Mouse (Mus musculus) left cerebral cortex, postnatal 4 days (tissue): Measurements from ENCODE around the gene Sec14l4. TPM values are rescaled to one million over a fixed set of nuclear protein-coding genes. Genes with fewer than 3 reads are reported as not detected.

Experiments used
- DNase-seq: peaks from one replicate; pipeline ENCODE4 v3.0.0-alpha.2; 2022
- intact Hi-C: fragments of 180-260 bp; cut with DNase I; formaldehyde crosslinking; loops from one replicate; pipeline ENCODE4 v1.15.1; 2025
- total RNA-seq, 2 experiments: library from RNA; stranded (reverse); gene quantifications; 2 replicates each; pipeline ENCODE4 v1.2.3; 2021

The Sec14l4 gene
- total RNA-seq, 2 experiments from 2014 or later = not detected

DNA sequence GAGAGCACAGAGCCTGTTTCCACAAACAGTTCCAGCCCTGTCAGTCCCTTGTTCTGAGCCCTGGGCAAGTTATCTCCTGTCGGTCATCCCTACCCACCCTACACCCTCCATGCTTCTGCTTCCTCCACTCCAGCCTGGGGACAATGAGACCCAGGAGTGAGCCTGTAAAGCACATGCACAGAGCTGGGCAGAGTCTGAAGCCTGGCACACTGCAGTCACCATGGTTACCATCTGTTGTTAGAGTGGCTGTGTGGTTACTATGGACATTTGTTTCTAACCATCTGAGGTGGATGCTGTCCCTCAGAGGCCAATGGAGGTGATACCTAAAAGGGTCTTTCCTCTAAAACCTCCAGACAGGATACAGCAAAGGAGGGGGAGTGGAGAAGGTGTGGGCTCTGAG is 38.4 kb downstream of the Sec14l4 start:
- DNase-seq = no peak
- intact Hi-C loops = no loop called here

DNA sequence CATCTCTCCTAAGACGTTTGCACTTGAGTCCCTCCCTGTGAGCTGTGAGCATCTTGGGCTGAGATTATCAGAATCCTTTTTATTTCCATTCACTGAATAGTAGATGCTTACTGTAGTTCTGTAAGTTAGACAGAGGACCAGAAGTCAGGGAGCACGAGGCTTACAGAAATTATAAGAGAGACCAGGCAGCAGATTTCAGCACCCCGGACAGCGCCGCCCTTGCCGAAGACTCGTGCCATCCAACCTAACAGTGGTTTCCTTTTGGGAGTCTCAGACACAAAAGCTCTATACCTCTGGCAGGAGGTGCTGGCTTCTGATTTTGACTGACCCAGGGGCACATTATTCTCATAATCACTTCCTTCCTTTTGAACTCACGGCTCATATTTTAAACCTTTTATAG is 45.4 kb downstream of the Sec14l4 start:
- no peak for DNase-seq
- intact Hi-C loops = no loop called here

DNA sequence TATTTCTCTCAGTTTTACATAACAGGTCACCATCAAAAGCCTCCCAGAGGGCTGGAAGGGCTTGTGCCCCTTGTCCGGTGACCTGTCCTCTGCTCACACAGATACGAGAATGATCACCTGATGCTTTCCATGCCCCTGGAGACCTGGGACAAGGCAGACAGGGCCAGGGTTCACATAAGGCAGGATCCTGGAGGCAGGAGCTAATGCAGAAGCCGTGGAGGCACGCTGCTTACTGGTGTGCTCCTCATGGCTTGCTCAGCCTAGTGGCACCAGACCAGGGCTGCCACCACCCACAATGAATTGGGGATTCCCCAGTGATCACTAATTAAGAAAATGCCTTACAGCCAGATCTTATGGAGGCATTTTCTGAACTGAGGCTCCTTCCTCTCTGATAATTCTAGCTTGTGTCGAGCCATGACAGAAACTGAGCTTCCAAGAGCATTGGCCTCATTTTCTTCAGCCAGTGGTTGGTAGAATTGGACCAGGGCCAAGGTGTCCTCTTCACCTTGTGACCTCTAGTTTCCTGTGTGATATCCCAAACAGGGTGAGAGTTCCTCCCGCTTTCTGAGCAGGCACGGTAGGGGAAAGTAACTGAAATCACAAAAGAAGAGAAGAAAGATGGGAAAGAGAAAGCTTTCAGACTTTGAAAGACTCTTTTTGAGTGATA is 47.1 kb downstream of the Sec14l4 start:
- no peak for DNase-seq
- intact Hi-C loops = no loop called here

DNA sequence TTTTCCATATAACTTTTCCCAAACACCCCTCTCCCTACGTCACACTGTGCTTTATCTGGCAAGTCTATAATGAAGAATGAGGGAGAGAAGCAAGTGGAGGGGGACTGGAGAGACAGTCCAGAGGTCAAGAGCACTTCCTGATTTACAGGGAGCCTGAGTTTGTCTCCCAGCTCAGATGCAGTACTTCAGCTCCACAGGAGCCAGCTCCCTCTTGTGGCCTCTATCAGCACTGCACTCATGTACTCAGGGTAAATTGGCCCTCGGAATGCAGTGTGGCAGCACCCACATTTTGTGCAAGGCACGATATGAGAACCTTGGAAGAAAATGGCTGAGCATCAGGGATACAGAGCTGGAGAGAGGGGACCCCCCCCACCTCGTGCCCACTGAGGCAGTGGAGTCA is 49.0 kb downstream of the Sec14l4 start:
- intact Hi-C loops = loop anchor here (5.0 kb wide), 1 partner anchor 78 kb away; no protein-coding TSS in a partner anchor
- DNase-seq = peak; percentile 61

DNA sequence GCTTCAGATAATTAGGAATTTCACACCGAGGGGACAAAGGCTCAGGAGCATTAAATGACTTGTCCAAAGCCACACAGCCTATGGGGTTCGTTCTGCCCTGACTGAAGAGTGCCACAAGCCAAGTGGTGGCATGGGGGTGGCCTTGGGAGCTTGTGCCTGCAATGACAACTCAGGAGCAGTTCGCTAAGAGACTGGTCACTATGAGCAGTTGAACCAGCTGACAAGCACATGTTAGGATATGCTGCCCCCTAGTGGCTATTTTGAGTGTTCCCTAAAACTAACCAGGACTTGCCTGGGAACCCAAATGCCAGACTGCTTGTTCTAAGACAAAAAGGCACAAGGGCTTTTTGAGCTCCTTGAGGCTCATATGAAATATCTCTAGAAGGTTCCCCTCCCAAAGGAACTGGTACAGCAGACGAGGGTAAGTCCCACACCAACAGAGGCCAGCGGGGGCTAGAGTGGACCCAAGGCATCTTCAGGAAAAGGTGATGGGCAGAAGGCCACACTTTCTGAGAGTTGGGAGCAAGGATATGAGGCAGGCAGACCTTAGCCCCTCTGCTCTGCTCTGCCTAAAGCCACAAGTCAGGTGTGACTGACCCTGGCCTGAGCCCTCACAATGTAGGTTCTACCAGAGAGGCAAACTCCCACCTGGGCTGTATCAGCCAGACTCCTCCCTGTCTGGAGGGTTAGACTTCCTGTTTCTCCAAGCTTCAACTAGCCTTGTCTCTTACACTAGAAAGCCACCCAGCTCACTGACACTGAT is 52.2 kb downstream of the Sec14l4 start:
- DNase-seq = peak; percentile 51
- intact Hi-C loops = loop anchor here (5.0 kb wide), 1 partner anchor 81 kb away; no protein-coding TSS in a partner anchor

DNA sequence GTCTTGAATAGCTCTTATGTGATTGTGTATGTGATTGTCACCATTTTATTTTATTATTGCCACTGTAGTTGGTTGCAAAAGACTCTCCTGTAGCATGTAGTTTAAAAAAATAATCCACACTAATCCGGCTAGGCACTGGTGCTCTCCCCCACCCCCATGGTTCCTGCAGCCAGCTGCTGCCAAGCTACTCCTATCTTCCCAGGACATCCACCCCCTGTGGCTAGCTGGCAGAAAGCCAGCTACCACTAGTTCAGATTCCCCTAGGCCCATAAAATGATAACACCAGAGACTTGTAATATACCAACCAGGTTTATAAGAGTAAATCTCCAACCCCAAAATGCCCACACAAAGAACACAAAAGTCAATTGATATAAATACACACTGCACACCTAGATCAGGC is 55.0 kb downstream of the Sec14l4 start:
- DNase-seq = no peak
- intact Hi-C loops = no loop called here

DNA sequence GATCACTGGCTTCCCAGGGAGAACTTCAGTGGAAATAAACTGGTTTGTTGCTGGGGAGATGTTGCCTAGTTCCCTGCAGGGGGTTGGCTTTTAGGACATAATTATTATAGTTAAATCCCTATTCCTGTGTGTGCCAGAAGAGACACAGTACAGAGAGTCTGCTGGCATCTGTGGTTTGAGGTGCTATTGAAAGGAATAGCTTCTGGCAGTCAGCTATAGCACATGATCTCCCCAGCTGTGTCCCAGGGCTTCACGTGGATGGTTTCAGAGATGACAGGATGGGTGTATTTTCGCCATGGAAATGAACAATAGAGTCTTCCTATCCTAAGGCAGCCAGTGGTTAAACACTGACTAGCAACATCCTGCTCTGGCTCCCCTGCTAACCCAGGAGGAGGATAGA is 56.0 kb downstream of the Sec14l4 start:
- no peak for DNase-seq
- intact Hi-C loops = no loop called here

DNA sequence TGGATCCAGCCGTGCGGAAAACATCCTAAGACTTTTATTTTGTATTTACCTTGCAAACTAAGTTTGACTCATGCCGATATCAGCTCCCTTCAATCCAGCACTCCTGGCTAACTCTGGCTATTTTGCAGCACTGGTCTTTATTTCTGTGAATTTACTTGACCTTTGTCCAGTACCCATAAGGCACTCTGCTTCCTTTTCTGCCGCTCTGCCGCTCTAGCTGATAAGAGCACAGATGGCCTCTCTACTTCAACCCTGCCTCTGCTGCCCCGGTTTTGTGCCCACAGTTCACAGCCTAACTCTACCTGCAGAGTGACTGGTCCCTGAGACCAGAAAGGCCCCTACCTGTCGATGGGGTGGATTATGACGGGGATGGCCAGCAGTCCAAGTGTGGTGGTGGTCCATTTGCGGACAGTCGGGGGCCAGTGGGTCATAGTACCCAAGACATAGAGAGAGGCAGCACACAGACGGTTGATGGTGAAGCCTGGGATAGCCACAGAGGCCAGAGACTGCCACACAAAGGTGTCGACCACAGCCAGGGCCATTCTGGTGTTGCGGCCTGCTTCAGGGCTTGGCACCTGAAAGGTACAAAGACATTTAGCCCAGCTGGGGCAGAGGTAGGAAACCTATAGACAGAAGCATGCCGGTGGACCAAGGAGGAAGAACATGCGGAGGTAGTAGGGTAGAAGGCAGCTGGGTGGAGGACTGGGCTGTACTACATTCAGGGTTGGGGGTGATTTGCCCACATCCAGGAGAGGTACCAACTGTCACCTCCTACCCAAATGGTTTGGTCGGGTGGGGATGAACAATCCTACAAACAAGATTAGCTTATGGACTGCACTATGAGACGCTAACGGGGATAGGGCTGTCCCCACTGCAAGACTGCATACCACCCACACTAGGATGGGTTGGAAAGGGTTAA is 62.5 kb downstream of the Sec14l4 start:
- intact Hi-C loops = no loop called here

DNA sequence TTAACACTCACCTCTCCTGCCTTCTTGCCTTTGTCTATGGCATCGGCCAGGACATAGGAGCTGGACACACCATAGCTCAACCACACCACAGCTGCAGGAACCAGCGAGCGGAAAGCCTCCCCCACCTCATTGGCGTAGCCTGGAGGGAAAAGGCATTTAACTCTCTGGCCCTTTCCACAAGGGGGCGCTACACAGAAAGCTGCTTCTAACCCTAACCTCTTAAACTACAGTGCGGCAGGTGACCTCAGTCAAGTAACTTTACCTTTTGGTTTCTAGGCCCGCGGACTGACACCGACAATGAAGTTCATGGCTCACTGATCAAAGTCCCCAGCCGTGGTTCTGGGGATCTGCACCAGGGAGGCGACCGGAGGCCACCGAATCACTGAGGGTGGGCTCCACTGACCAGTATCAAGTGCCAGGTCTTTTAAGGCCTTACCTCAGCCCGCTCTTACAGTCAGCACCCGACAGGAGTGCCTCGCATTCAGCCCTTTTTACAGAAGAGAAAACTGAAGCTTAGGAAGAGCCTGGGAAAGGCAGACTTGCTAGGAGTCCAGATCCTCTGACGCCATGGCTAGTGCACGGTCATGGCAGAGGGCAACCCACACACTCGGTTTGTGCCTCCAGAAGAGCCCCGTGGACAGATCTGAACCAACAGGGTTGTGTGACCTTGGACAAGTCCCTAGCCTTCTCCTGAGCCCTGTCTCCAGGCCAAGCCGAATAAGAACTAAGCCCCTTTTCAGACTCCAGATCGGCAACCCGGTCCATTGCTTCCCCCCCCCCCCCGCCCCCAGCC is 63.3 kb downstream of the Sec14l4 start:
- peak; percentile 57 for DNase-seq
- intact Hi-C loops = no loop called here

More for the DNA sequence above, 62.5 kb downstream of the Sec14l4 start:
- no peak for DNase-seq

DNA sequence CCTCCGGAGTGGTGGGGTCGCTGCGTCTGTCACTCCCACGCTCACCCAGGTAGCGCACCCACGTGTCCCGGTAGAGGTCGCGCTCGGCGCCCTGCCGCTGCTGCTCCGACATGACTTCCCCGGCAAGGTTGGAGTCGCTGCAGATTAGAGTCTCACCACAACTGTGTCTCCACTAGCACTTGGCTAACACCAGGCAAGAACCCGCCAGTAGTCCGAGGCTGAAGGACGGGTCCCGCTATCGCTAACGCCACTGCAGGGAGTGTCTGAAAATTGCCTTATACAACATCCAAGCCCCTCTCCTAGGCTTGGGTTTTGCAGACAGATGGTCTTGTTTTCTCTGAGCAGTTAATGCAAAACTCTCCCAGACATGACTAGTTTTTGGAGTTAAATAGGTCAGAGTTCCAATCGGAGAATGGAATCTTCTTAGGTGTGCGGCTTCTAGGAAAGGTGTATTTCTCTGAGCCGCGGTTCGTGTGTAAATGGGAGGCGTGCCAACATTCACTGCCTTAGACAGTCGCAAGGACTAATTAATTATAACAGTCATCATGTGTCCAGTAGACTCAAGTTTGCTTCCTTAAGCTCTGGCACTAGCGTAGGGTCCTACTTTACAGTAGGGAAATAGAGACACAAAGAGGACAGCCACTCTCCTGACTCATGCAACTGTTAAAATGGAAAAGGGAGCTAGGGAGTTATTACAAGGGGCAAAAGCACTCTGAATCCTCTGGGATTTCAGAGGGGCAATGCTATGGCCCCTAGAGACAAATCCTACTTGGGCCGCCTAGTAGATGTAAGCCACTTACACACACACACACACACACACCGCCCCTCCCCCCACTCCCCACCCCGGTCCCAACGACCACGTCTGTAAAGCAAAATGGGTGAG is 64.2 kb downstream of the Sec14l4 start, which contains the start of gene Mtfp1:
Gene Mtfp1 (minus strand): TSS at position 275 of the 883 bp plus-strand sequence.
- intact Hi-C loops = no loop called here
- peak; percentile 54 for DNase-seq

DNA sequence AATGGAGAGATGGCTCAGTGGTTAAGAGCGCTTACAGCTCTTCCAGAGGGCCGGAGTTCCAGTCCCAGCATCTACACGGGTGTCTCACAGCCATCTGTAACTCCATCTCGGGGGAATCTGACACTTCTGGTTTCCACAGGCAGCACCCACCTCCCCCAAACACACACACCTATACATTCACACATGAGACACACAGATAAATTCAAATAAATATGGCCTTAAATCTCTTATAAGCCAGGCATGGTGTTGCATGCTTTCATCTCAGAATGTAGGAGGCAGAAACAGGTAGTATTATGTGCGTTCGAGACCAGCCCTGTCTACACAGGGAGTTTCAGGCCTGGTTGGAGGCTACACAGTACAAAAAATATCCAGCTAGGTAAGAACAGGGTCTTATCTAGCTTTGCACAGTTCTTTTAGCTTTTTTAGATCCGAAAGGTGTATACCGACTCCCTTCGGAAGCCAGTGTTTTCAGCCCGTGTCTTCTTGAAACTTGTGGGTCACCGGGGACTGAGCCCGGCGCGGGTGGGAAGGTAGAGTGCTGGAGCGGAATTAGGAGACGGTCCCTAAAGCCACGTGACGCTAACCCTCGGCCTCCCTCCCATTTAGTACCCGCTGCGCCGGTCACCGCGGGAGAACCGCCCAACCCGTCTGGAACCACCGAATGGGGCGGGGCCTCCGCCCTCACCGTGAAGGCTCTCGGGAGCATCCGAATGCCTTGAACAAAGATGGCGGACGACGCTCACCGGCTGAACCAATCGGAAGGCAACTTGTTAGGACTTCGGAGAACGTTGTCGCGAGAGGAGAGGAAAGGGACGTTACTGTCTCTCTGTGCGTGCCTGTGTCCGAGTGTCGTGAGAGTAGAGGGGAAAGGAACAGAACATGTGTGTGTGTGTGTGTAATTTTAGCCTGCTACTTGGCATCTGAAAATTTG is 65.1 kb downstream of the Sec14l4 start:
- intact Hi-C loops = no loop called here

DNA sequence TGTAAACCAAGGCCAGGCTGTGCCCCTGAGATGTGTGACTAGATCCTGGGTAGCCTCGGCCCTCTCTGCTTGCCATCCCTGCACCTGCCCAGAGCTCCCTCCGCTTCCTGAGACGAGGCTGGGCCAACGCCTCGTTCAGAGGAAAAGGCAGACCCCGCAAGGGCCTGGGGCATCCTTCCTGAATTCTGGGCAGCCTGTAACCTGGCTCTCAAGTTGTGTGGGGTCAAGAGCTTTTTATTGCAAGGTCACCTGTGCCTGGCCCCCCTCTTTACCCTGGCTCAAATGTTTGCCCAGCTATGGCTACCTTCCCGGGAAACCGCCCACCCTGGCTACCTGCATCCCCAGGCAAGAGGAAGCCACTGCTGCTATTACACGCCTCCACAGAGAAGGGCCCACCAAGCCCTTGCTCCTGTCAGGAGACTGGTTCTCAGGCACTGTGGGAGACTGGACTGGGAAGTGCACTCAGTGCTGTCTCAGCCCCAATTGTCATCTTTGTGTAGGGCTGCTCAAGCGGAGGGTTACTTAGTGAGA is 65.9 kb downstream of the Sec14l4 start:
- no peak for DNase-seq
- intact Hi-C loops = no loop called here

More for the DNA sequence above, 65.1 kb downstream of the Sec14l4 start:
- peak; percentile 99 for DNase-seq

Other genes starting within 250 kb of the Sec14l4 start
- 10 to 100 TPM; 61.6 to 62.1 TPM for gene Osbp2, start 167.6 kb upstream of the Sec14l4 start, total RNA-seq
- gene 4921536K21Rik, start 136.4 kb upstream of the Sec14l4 start, total RNA-seq = 1 to 10 TPM in 1 of 2 experiments, under 1 TPM in 1; 0.93 to 1.3 TPM
- gene Dusp18, start 136.2 kb upstream of the Sec14l4 start, total RNA-seq = 10 to 100 TPM; 28.8 to 29.1 TPM
- 10 to 100 TPM; 19.8 to 20.9 TPM for gene Slc35e4, start 116.8 kb upstream of the Sec14l4 start, total RNA-seq
- gene Tcn2, start 99.3 kb upstream of the Sec14l4 start, total RNA-seq = 10 to 100 TPM; 10.1 to 10.9 TPM
- 10 to 100 TPM; 55.8 to 56.3 TPM for gene Pes1, start 67.5 kb upstream of the Sec14l4 start, total RNA-seq
- not detected for gene 4930556J24Rik, start 54.7 kb upstream of the Sec14l4 start, total RNA-seq
- gene Gal3st1, start 47.8 kb upstream of the Sec14l4 start, total RNA-seq = 1 to 10 TPM; 4.6 to 5.4 TPM
- gene Sec14l3, start 33.4 kb downstream of the Sec14l4 start, total RNA-seq = 1 to 10 TPM; 2.3 to 4.5 TPM
- 10 to 100 TPM; 15.3 to 16.3 TPM for gene Mtfp1, start 64.0 kb downstream of the Sec14l4 start, total RNA-seq
- gene Sec14l2, start 92.0 kb downstream of the Sec14l4 start, total RNA-seq = 1 to 10 TPM; 6.8 to 8.3 TPM
- 10 to 100 TPM; 57.0 to 58.6 TPM for gene Rnf215, start 103.7 kb downstream of the Sec14l4 start, total RNA-seq
- gene Ccdc157, start 128.8 kb downstream of the Sec14l4 start, total RNA-seq = 10 to 100 TPM; 12.1 to 13.5 TPM
- gene Sf3a1, start 128.9 kb downstream of the Sec14l4 start, total RNA-seq = 10 to 100 TPM; 75.5 to 93.4 TPM
- 10 to 100 TPM; 25.7 to 26.8 TPM for gene Tbc1d10a, start 155.3 kb downstream of the Sec14l4 start, total RNA-seq
- gene Castor1, start 186.8 kb downstream of the Sec14l4 start, total RNA-seq = 1 to 10 TPM; 1.8 to 1.9 TPM
- under 1 TPM in 1 of 2 experiments, not detected in 1; 0.30 TPM for gene Osm, start 205.0 kb downstream of the Sec14l4 start, total RNA-seq
- gene Lif, start 226.1 kb downstream of the Sec14l4 start, total RNA-seq = under 1 TPM; 0.08 TPM